Mouse (Mus musculus): ENCODE data around the gene Tex9. TPM values are rescaled to one million over a fixed set of nuclear protein-coding genes. Genes with fewer than 3 reads are reported as not detected.

Tex9 gene
- polyA plus RNA-seq, 1 experiment from 2014 or later = 6.2 TPM

GRCm38 (mm10) chr9:72477306-72477705, 14.7 kb downstream of the Tex9 start:
- no peak for ATAC-seq (ENCODE audit: low read depth)

GRCm38 (mm10) chr9:72475511-72475910, 16.5 kb downstream of the Tex9 start:
- H3K9ac ChIP-seq = no peak overlapping the region
- 86% methylated on average over 9 of the region's 9 CpGs for whole genome bisulfite sequencing (ENCODE audit: insufficient replicate concordance)
- no peaks in the 10 kb centered on the region for H3K27me3 ChIP-seq
- no peaks in the 10 kb centered on the region for H3K9me3 ChIP-seq (replicated peaks)
- no peak overlapping the region for H3K4me2 ChIP-seq
- H3K27ac ChIP-seq = no peak overlapping the region
- DNase-seq = no peak
- H3K4me1 ChIP-seq (replicated peaks) = no peaks in the 10 kb centered on the region
- ATAC-seq (ENCODE audit: low read depth) = no peak
- H3K4me3 ChIP-seq (replicated peaks) = no peak overlapping the region
- H3K36me3 ChIP-seq = peaks cover 14% of the 10 kb centered on the region

More at GRCm38 (mm10) chr9:72477306-72477705, 14.7 kb downstream of the Tex9 start:
- 80% methylated on average over 6 of the region's 6 CpGs for WGBS (ENCODE audit: insufficient replicate concordance)
- Histone ChIP-seq H3K4me3 (replicated peaks) (no peak overlapping the region), H3K4me1 (replicated peaks) (no peaks in the 10 kb centered on the region), H3K4me2 (no peak overlapping the region), H3K9ac (no peak overlapping the region), H3K36me3 (peaks cover 13% of the 10 kb centered on the region), H3K9me3 (replicated peaks) (no peaks in the 10 kb centered on the region), H3K27ac (no peak overlapping the region), H3K27me3 (no peaks in the 10 kb centered on the region)
- no peak for DNase-seq

GRCm38 (mm10) chr9:72469851-72470250, 22.2 kb downstream of the Tex9 start:
- Histone ChIP-seq H3K4me2 (no peak overlapping the region), H3K27ac (no peak overlapping the region), H3K4me3 (replicated peaks) (no peak overlapping the region), H3K9ac (no peak overlapping the region), H3K27me3 (no peaks in the 10 kb centered on the region), H3K36me3 (peaks cover 4% of the 10 kb centered on the region), H3K4me1 (replicated peaks) (peaks cover 12% of the 10 kb centered on the region), H3K9me3 (replicated peaks) (no peaks in the 10 kb centered on the region)
- DNase-seq (no peak), ATAC-seq (ENCODE audit: low read depth) (no peak)
- WGBS (ENCODE audit: insufficient replicate concordance) = 81% methylated on average over 1 of the region's 1 CpGs

- DNase-seq (no peak), ATAC-seq (ENCODE audit: low read depth) (no peak)
- Histone ChIP-seq H3K4me1 (replicated peaks) (peaks cover 12% of the 10 kb centered on the region), H3K4me3 (replicated peaks) (no peak overlapping the region), H3K27ac (no peak overlapping the region), H3K4me2 (no peak overlapping the region), H3K9me3 (replicated peaks) (no peaks in the 10 kb centered on the region), H3K27me3 (no peaks in the 10 kb centered on the region), H3K36me3 (peaks cover 4% of the 10 kb centered on the region), H3K9ac (no peak overlapping the region)
- WGBS (ENCODE audit: insufficient replicate concordance) = 83% methylated on average over 10 of the region's 10 CpGs
Observed at GRCm38 (mm10) chr9:72468616-72469015, 23.4 kb downstream of the Tex9 start.

GRCm38 (mm10) chr9:72467551-72468407, 24.2 kb downstream of the Tex9 start:
- H3K27me3 ChIP-seq = no peaks in the 10 kb centered on the region
- 0 out of 2 replicates have a peak overlapping the region, but pooled peaks have one; percentile 6 for H3K4me2 ChIP-seq
- 37% methylated on average over 11 of the region's 11 CpGs for WGBS (ENCODE audit: insufficient replicate concordance)
- no peak overlapping the region for H3K27ac ChIP-seq
- DNase-seq (no peak), ATAC-seq (ENCODE audit: low read depth) (peak; percentile 65; the same call in 1 of the 2 replicates)
- no peak overlapping the region for H3K4me3 ChIP-seq (replicated peaks)
- peaks cover 12% of the 10 kb centered on the region for H3K4me1 ChIP-seq (replicated peaks)
- H3K9ac ChIP-seq = no peak overlapping the region
- H3K9me3 ChIP-seq (replicated peaks) = no peaks in the 10 kb centered on the region
- peaks cover 4% of the 10 kb centered on the region for H3K36me3 ChIP-seq

- Histone ChIP-seq H3K9ac (no peak overlapping the region), H3K9me3 (replicated peaks) (no peaks in the 10 kb centered on the region), H3K27me3 (no peaks in the 10 kb centered on the region), H3K36me3 (peaks cover 14% of the 10 kb centered on the region), H3K4me3 (replicated peaks) (no peak overlapping the region), H3K4me1 (replicated peaks) (peaks cover 16% of the 10 kb centered on the region), H3K4me2 (no peak overlapping the region), H3K27ac (peak overlapping the region; percentile 22; the same call in 1 of the 2 replicates)
- WGBS (ENCODE audit: insufficient replicate concordance) = 17% methylated on average over 4 of the region's 4 CpGs
- ATAC-seq (ENCODE audit: low read depth) (no peak), DNase-seq (no peak)
Observed at GRCm38 (mm10) chr9:72465754-72466181, 26.2 kb downstream of the Tex9 start.

GRCm38 (mm10) chr9:72464806-72465205, 27.2 kb downstream of the Tex9 start:
- Histone ChIP-seq H3K4me2 (no peak overlapping the region), H3K9me3 (replicated peaks) (no peaks in the 10 kb centered on the region), H3K4me1 (replicated peaks) (peaks cover 16% of the 10 kb centered on the region), H3K9ac (no peak overlapping the region), H3K4me3 (replicated peaks) (no peak overlapping the region), H3K36me3 (peaks cover 22% of the 10 kb centered on the region), H3K27ac (no peak overlapping the region), H3K27me3 (no peaks in the 10 kb centered on the region)
- 69% methylated on average over 1 of the region's 1 CpGs for WGBS (ENCODE audit: insufficient replicate concordance)
- DNase-seq = no peak
- no peak for ATAC-seq (ENCODE audit: low read depth)

- Histone ChIP-seq H3K36me3 (peaks cover 45% of the 10 kb centered on the region), H3K27me3 (no peaks in the 10 kb centered on the region), H3K9ac (no peak overlapping the region), H3K4me2 (no peak overlapping the region), H3K27ac (no peak overlapping the region), H3K4me1 (replicated peaks) (peaks cover 11% of the 10 kb centered on the region), H3K4me3 (replicated peaks) (no peak overlapping the region), H3K9me3 (replicated peaks) (no peaks in the 10 kb centered on the region)
- WGBS (ENCODE audit: insufficient replicate concordance) = 74% methylated on average over 2 of the region's 2 CpGs
- DNase-seq (no peak), ATAC-seq (ENCODE audit: low read depth) (no peak)
Observed at GRCm38 (mm10) chr9:72462427-72462826, 29.6 kb downstream of the Tex9 start.

GRCm38 (mm10) chr9:72460767-72461166, 31.2 kb downstream of the Tex9 start:
- Histone ChIP-seq H3K4me3 (replicated peaks) (no peak overlapping the region), H3K27me3 (no peaks in the 10 kb centered on the region), H3K36me3 (peaks cover 61% of the 10 kb centered on the region), H3K4me2 (no peak overlapping the region), H3K27ac (no peak overlapping the region), H3K9ac (no peak overlapping the region), H3K9me3 (replicated peaks) (no peaks in the 10 kb centered on the region), H3K4me1 (replicated peaks) (peaks cover 7% of the 10 kb centered on the region)
- ATAC-seq (ENCODE audit: low read depth) (no peak), DNase-seq (no peak)
- WGBS (ENCODE audit: insufficient replicate concordance) = 41% methylated on average over 3 of the region's 3 CpGs

GRCm38 (mm10) chr9:72459703-72460102, 32.3 kb downstream of the Tex9 start:
- 89% methylated on average over 3 of the region's 3 CpGs for WGBS (ENCODE audit: insufficient replicate concordance)
- peaks cover 4% of the 10 kb centered on the region; the same call in 1 of the 2 replicates for H3K4me1 ChIP-seq (replicated peaks)
- no peak overlapping the region for H3K4me2 ChIP-seq
- H3K4me3 ChIP-seq (replicated peaks) = no peak overlapping the region
- H3K36me3 ChIP-seq = peaks cover 71% of the 10 kb centered on the region
- no peak for DNase-seq
- H3K9me3 ChIP-seq (replicated peaks) = no peaks in the 10 kb centered on the region
- no peak overlapping the region for H3K27ac ChIP-seq
- H3K27me3 ChIP-seq = no peaks in the 10 kb centered on the region
- H3K9ac ChIP-seq = no peak overlapping the region
- no peak for ATAC-seq (ENCODE audit: low read depth)

GRCm38 (mm10) chr9:72458233-72458632, 33.8 kb downstream of the Tex9 start:
- Histone ChIP-seq H3K36me3 (peaks cover 85% of the 10 kb centered on the region), H3K4me1 (replicated peaks) (peaks cover 4% of the 10 kb centered on the region; the same call in 1 of the 2 replicates), H3K27me3 (no peaks in the 10 kb centered on the region), H3K9me3 (replicated peaks) (no peaks in the 10 kb centered on the region), H3K9ac (no peak overlapping the region), H3K4me2 (no peak overlapping the region), H3K4me3 (replicated peaks) (no peak overlapping the region), H3K27ac (no peak overlapping the region)
- DNase-seq = no peak
- ATAC-seq (ENCODE audit: low read depth) = peak; percentile 67; the same call in 1 of the 2 replicates
- 20% methylated on average over 5 of the region's 5 CpGs for WGBS (ENCODE audit: insufficient replicate concordance)

- DNase-seq = no peak
- H3K9me3 ChIP-seq (replicated peaks) = no peaks in the 10 kb centered on the region
- WGBS (ENCODE audit: insufficient replicate concordance) = 40% methylated on average over 1 of the region's 1 CpGs
- H3K9ac ChIP-seq = no peak overlapping the region
- no peak overlapping the region for H3K4me3 ChIP-seq (replicated peaks)
- H3K4me1 ChIP-seq (replicated peaks) = peaks cover 3% of the 10 kb centered on the region; the same call in 1 of the 2 replicates
- no peak overlapping the region for H3K4me2 ChIP-seq
- no peaks in the 10 kb centered on the region for H3K27me3 ChIP-seq
- H3K36me3 ChIP-seq = peaks cover 94% of the 10 kb centered on the region
- ATAC-seq (ENCODE audit: low read depth) = no peak
- no peak overlapping the region for H3K27ac ChIP-seq
Observed at GRCm38 (mm10) chr9:72456374-72456773, 35.6 kb downstream of the Tex9 start.

All from liver, embryonic 13.5 days (tissue).